Mouse (Mus musculus): Measurements from ENCODE around the gene Rsph4a. TPM values are rescaled to one million over a fixed set of nuclear protein-coding genes. Genes with fewer than 3 reads are reported as not detected.
"Not testable (repeated sequence)": the region's sequence is repeated elsewhere in the genome, so short reads cannot be mapped to it uniquely, and the experiment has no call there.

Rsph4a gene
- total RNA-seq (2021) = not detected
- long read RNA-seq, experiment 1 = 0 reads
- long read RNA-seq, experiment 2 = 0 reads

DNA sequence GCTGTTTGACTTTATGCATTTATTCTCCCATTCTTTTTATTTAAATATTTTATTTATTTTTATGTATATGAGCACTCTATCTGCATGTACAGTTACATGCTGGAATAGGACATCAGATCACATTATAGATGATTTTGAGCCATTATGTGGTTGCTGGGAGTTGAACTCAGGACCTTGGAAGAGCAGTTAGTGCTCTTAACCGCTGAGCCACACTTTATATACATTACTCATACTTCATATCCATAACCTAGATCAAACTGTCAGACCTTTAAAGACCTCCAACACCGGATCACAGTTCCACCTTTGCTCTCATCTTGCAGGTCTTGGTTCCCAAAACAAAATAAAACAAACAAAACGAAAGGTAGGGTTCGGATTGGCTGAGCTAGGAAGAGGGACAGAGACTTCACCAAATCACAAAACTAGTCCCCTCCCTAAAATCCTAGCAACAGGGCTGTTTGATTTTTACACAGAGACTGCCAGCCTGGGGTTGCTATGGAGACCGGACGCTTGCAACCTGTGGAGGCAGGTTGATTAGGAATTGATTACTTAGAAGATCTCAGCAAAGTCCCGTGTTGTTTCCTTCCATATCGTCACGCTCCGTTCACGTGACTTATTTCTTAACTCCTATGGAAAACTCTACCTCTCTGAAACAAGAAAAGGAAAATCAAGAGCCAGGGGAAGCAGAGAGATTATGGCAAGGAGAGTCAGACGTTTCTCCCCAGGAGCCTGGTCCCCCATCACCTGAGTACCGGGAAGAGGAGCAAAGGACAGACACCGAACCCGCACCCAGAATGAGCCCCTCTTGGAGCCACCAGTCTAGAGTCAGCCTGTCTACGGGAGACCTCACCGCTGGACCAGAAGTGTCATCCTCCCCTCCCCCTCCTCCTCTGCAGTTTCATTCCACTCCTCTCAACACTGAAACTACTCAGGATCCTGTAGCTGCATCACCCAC is at the start of gene Rsph4a:
Gene Rsph4a, plus strand, starts transcription at position 582 of the 952 bp plus-strand sequence.
- no peak for DNase-seq

- DNase-seq = no peak
Observed at GRCm38 (mm10) chr10:33857421-33857820, 47.5 kb upstream of the Rsph4a start, which contains the start of gene Sult3a1. Gene Sult3a1, plus strand, starts transcription at chr10:33857721.

DNA sequence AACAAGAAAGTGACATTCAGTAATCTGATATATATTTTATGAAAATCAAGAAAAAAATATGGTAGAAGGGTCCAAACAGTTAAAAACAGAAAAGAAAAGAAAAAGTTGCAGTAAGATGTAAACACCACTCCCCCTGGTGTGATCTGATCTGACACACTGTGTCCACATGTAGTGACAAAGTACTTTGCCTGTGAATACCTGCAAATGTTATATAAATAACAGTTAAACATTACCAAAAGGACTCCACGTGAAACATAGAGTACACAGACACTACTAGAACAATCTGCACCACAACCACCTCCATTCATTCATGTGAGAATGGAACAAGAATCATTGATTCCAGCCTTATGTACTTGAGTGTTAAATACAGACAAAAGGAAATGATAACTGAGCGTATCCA is 38.9 kb upstream of the Rsph4a start:
- DNase-seq = no peak

- no peak for DNase-seq
Observed at GRCm38 (mm10) chr10:33870441-33870840, 34.5 kb upstream of the Rsph4a start.

DNA sequence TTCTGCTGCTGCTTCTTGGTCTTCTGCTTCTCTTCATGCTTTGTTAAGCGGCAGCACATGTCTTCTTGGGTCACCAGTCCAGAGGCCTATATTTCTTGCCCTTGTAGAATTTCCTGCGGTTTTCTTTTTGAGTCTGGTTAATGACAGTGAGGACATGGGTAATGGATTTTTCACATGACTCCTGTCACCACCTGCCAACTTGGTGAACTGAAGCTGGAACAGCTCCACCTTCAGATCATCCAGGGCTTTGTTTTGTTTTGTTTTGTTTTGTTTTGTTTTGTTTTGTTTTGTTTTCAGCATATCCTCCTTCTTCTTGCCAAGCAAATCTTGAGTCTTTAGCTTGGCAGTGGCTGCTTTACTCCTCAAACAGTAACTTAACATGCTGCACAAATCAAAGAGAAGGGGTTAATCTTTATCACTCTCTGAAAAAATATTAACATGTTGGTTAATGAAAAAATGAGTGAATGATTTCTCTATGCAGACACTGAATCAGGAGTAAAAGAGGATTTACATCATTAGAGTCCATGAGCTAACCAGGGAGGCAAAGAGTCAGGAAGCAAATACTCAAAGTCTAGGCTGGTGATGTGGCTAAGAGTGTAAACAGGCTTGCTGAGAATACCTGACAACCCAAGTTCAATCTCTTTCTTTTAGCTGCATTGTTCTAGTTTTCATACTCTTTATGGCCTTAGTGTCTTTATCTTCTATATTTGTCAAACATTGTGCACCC is 32.1 kb upstream of the Rsph4a start:
- DNase-seq = no peak

DNA sequence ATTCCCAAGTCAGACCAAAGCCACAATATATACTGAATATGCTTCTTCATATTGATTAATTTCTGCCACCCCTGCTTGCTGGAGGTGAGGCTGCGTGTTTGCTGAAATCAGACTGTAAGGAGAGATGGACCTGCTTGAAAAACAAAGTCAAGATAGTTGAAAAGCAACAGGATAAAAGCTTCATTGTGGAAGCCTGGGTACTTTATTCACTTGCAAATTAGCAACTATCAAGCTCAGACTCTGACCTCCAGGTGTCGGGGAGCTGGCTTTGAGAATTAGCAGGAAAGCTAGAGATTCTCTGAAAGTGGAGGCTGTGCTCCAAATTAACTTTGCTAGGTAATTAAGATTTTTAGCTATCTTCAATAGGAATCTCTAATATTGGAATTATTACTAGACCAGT is 22.5 kb upstream of the Rsph4a start:
- not testable (repeated sequence) for DNase-seq

- not testable (repeated sequence) for DNase-seq
Observed at GRCm38 (mm10) chr10:33901520-33901919, 3.4 kb upstream of the Rsph4a start.

- DNase-seq = no peak
Observed at GRCm38 (mm10) chr10:33905489-33905888, 578 bp downstream of the Rsph4a start.

GRCm38 (mm10) chr10:33940702-33941101 is 35.8 kb downstream of the Rsph4a start:
- no peak for DNase-seq

DNA sequence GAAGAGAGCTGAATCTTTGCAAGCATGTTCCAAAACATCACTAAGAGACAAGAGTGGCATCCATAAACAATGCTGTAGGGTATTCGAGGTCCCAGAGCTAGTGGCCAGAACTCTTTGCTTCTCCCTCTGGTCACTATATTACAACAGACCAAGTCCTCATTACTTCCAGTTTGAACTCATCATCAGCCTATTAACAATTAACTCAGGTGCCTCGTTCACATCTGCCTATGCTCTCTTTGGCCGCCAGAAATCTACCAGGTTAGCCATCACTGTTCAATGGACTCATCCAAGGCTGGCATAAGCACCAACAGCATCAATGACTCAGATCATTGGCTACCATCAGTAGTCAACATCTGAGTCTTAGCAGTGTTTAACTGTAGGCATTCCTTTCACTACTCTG is 40.5 kb downstream of the Rsph4a start:
- DNase-seq = no peak

DNA sequence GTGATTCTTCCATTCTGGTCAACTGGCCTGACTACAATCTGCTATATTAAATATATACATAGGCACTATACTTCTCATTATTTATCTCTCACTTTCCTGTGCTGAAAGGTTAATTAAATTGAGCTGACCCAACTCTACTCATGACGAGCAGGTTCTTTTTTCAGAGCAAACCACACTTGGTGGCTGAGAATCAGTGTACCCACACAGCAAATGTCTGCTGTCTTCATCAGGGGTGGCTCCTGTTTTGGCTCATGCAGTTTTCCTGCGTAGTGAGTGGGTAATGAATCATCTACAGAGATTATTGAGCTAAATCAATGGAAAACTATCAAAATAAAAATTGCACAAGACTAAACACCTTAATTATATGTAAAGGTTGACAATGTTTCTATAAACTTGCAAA is 41.4 kb downstream of the Rsph4a start:
- no peak for DNase-seq

- peak; percentile 79 for DNase-seq
Observed at GRCm38 (mm10) chr10:33950803-33951583, 46.1 kb downstream of the Rsph4a start, which contains the start of gene Zup1. Gene Zup1, minus strand, starts transcription at chr10:33951269.

- DNase-seq = no peak
Observed at GRCm38 (mm10) chr10:33952509-33952908, 47.6 kb downstream of the Rsph4a start.

Other genes starting within 250 kb of the Rsph4a start
- not detected for gene Sult3a2, start 118.4 kb upstream of the Rsph4a start, total RNA-seq (2021)
- gene Sult3a1, start 47.4 kb upstream of the Rsph4a start, total RNA-seq (2021) = not detected
- gene Zup1, start 46.2 kb downstream of the Rsph4a start, total RNA-seq (2021) = 1 to 10 TPM; 5.4 to 6.7 TPM
- 100 to 1,000 TPM; 123 to 143 TPM for gene Rwdd1, start 114.5 kb downstream of the Rsph4a start, total RNA-seq (2021)
- gene Trappc3l, start 132.5 kb downstream of the Rsph4a start, total RNA-seq (2021) = not detected
- not detected for gene Calhm4, start 139.2 kb downstream of the Rsph4a start, total RNA-seq (2021)
- under 1 TPM; 0.40 to 0.41 TPM for gene Calhm5, start 191.4 kb downstream of the Rsph4a start, total RNA-seq (2021)
- under 1 TPM in 1 of 2 experiments, not detected in 1; 0.24 TPM for gene Calhm6, start 222.9 kb downstream of the Rsph4a start, total RNA-seq (2021)